Mouse (Mus musculus) layer of hippocampus, adult 8-10 months (tissue): ENCODE data around the gene Dvl2. TPM values are rescaled to one million over a fixed set of nuclear protein-coding genes. Genes with fewer than 3 reads are reported as not detected.
"Not testable (repeated sequence)": the region's sequence is repeated elsewhere in the genome, so short reads cannot be mapped to it uniquely, and the experiment has no call there.

Experiments
- DNase-seq, 2 experiments: peaks; one replicate each; pipeline ENCODE4 v3.0.0; 2022; ENCODE audit warnings: low spot score in 2 of 2
- total RNA-seq, 4 experiments: library from RNA; stranded (reverse); gene quantifications; 2 replicates each; pipeline ENCODE4 v1.2.4; 2022

Dvl2 gene
- total RNA-seq, 4 experiments from 2014 or later: 35.4 to 54.0 (median 41.6) TPM

- no peak for DNase-seq
These were observed 5.1 kb downstream of the Dvl2 start for GRCm38 (mm10) chr11:70005521-70005920.

GRCm38 (mm10) chr11:70010033-70010432 is 9.6 kb downstream of the Dvl2 start:
- DNase-seq: no peak

- no peak for DNase-seq
These were observed 10.2 kb downstream of the Dvl2 start for GRCm38 (mm10) chr11:70010548-70010947.

- no peak for DNase-seq
These were observed 10.6 kb downstream of the Dvl2 start for GRCm38 (mm10) chr11:70010961-70011360.

GRCm38 (mm10) chr11:70012931-70013330 is 12.5 kb downstream of the Dvl2 start:
- DNase-seq: no peak

GRCm38 (mm10) chr11:70013408-70013807 is 13.0 kb downstream of the Dvl2 start:
- no peak for DNase-seq

GRCm38 (mm10) chr11:70014051-70014450 is 13.7 kb downstream of the Dvl2 start:
- no peak for DNase-seq

GRCm38 (mm10) chr11:70014880-70015558 is 14.6 kb downstream of the Dvl2 start, which contains the start of gene Acadvl:
Gene Acadvl (minus strand): TSS chr11:70015411.
- DNase-seq: peak; percentile 79 to 82

- no peak for DNase-seq
These were observed 15.3 kb downstream of the Dvl2 start for GRCm38 (mm10) chr11:70015677-70016076.

GRCm38 (mm10) chr11:70016177-70016576 is 15.8 kb downstream of the Dvl2 start:
- DNase-seq: not testable (repeated sequence)

GRCm38 (mm10) chr11:70016669-70017068 is 16.3 kb downstream of the Dvl2 start, which contains the start of gene Dlg4:
Gene Dlg4 (plus strand): TSS chr11:70016942.
- DNase-seq: no peak

GRCm38 (mm10) chr11:70017199-70017767 is 16.9 kb downstream of the Dvl2 start:
- no peak for DNase-seq

GRCm38 (mm10) chr11:70018131-70018990 is 18.0 kb downstream of the Dvl2 start:
- peak in 1 of 2 experiments; percentile 56 for DNase-seq

GRCm38 (mm10) chr11:70019495-70020021 is 19.2 kb downstream of the Dvl2 start:
- no peak for DNase-seq

GRCm38 (mm10) chr11:70020022-70020631 is 19.7 kb downstream of the Dvl2 start:
- no peak for DNase-seq

GRCm38 (mm10) chr11:70020731-70021263 is 20.4 kb downstream of the Dvl2 start:
- peak; percentile 73 to 84 for DNase-seq

GRCm38 (mm10) chr11:70021264-70022132 is 21.1 kb downstream of the Dvl2 start:
- peak; percentile 98 for DNase-seq

- no peak for DNase-seq
These were observed 23.2 kb downstream of the Dvl2 start for GRCm38 (mm10) chr11:70023481-70024150.

GRCm38 (mm10) chr11:70024151-70024514 is 23.7 kb downstream of the Dvl2 start:
- no peak for DNase-seq

- DNase-seq: no peak
These were observed 26.3 kb downstream of the Dvl2 start for GRCm38 (mm10) chr11:70026689-70027088.
